Mouse (Mus musculus) G1E (cell line): ENCODE measurements around the gene Lrcol1. TPM values are rescaled to one million over a fixed set of nuclear protein-coding genes. Genes with fewer than 3 reads are reported as not detected.

ENCODE experiments used
- ATAC-seq: 2 replicates; pipeline ENCODE4 v1.8.0; 2016; ENCODE audit warnings: mild to moderate bottlenecking; ENCODE audit not compliant: insufficient number of reproducible peaks, poor library complexity, low FRiP score, severe bottlenecking; ENCODE audit errors: extremely low read depth
- DNase-seq: peaks from one replicate; pipeline ENCODE4 v3.0.0; 2012; ENCODE audit warnings: low spot score
- H3K27me3 ChIP-seq: 2 replicates; pipeline ENCODE4 v1.6.1; 2012; ENCODE audit warnings: mild to moderate bottlenecking, low read length, inconsistent platforms; ENCODE audit not compliant: insufficient read depth
- H3K36me3 ChIP-seq: replicated peaks from 2 replicates; pipeline ENCODE3; 2012; ENCODE audit warnings: mild to moderate bottlenecking, inconsistent platforms
- H3K4me1 ChIP-seq: 2 replicates; pipeline ENCODE4 v1.6.1; 2012; ENCODE audit warnings: low read depth, low read length, inconsistent platforms, mixed read lengths; ENCODE audit not compliant: insufficient read depth
- H3K4me3 ChIP-seq: 2 replicates; pipeline ENCODE4 v1.5.1; 2012; ENCODE audit warnings: low read depth, mild to moderate bottlenecking, inconsistent platforms, low read length, moderate library complexity, mixed read lengths
- H3K9me3 ChIP-seq: replicated peaks from 2 replicates; pipeline ENCODE4 v1.6.1; 2012; ENCODE audit warnings: inconsistent platforms
- CTCF ChIP-seq: IDR thresholded peaks from 2 replicates; pipeline ENCODE4 v1.5.1; 2012; ENCODE audit warnings: low read depth, low read length, inconsistent platforms, mixed read lengths
- GATA1 ChIP-seq: IDR thresholded peaks from 2 replicates; pipeline ENCODE4 v1.6.1; 2012; ENCODE audit warnings: borderline replicate concordance, low read length, inconsistent platforms, mixed read lengths
- GATA2 ChIP-seq: IDR thresholded peaks from 2 replicates; pipeline ENCODE4 v1.6.1; 2012; ENCODE audit warnings: low read depth, low read length, inconsistent platforms, borderline replicate concordance
- POLR2AphosphoS5 ChIP-seq: IDR thresholded peaks from 2 replicates; pipeline ENCODE4 v1.6.1; 2012; ENCODE audit warnings: low read depth, low read length, inconsistent platforms; ENCODE audit not compliant: insufficient replicate concordance
- TAL1 ChIP-seq: conservative IDR thresholded peaks from 2 replicates; pipeline ENCODE4 v1.6.1; 2012; ENCODE audit warnings: low read depth, low read length, inconsistent platforms, mixed read lengths
- polyA plus RNA-seq: library from polyadenylated mRNA; stranded (reverse); fragments of >175 nt; gene quantifications from 2 replicates; pipeline ENCODE4 v1.2.3, GENCODE M21; 2012
- total RNA-seq, 2 experiments: library from RNA; stranded (forward) in 1 of 2; stranded (reverse) in 1 of 2; fragments of 200-1000 nt in 1 of 2; fragments of >200 nt in 1 of 2; fragmentation: Nextera tagmentation in 1 of 2; gene quantifications; 2 replicates each; pipeline ENCODE4 v1.2.3; 2014 to 2017

Gene Lrcol1
- total and polyA plus RNA-seq, 3 experiments = not detected

- H3K4me1 ChIP-seq = no peaks in the 10 kb centered on the region
- H3K27me3 ChIP-seq = no peaks in the 10 kb centered on the region
- peaks cover 55% of the 10 kb centered on the region for H3K36me3 ChIP-seq
- TF ChIP-seq TAL1 (no peak), POLR2AphosphoS5 (no peak), CTCF (no peak), GATA2 (no peak), GATA1 (no peak)
- no peak overlapping the region for H3K4me3 ChIP-seq
- ATAC-seq (no peak), DNase-seq (no peak)
- no peaks in the 10 kb centered on the region for H3K9me3 ChIP-seq
These were observed 40.0 kb downstream of the Lrcol1 start for GRCm38 (mm10) chr5:110384491-110384890.

GRCm38 (mm10) chr5:110385263-110385662, 40.7 kb downstream of the Lrcol1 start:
- H3K36me3 ChIP-seq = peaks cover 60% of the 10 kb centered on the region
- DNase-seq (no peak), ATAC-seq (no peak)
- no peaks in the 10 kb centered on the region for H3K4me1 ChIP-seq
- H3K9me3 ChIP-seq = no peaks in the 10 kb centered on the region
- TF ChIP-seq POLR2AphosphoS5 = no peak
- TF ChIP-seq TAL1 = no peak
- TF ChIP-seq GATA1 = no peak
- no peak for TF ChIP-seq CTCF
- TF ChIP-seq GATA2 = no peak
- H3K4me3 ChIP-seq = no peak overlapping the region
- H3K27me3 ChIP-seq = no peaks in the 10 kb centered on the region

- TF ChIP-seq GATA1 (no peak), TAL1 (no peak), POLR2AphosphoS5 (no peak), CTCF (no peak), GATA2 (no peak)
- Histone ChIP-seq H3K4me3 (no peak overlapping the region), H3K36me3 (peaks cover 70% of the 10 kb centered on the region), H3K27me3 (no peaks in the 10 kb centered on the region), H3K4me1 (no peaks in the 10 kb centered on the region), H3K9me3 (no peaks in the 10 kb centered on the region)
- DNase-seq (no peak), ATAC-seq (no peak)
These were observed 42.1 kb downstream of the Lrcol1 start for GRCm38 (mm10) chr5:110386371-110387330.

GRCm38 (mm10) chr5:110387332-110387731, 42.8 kb downstream of the Lrcol1 start:
- TF ChIP-seq CTCF = no peak
- no peak for TF ChIP-seq GATA1
- no peak for TF ChIP-seq TAL1
- no peak for TF ChIP-seq GATA2
- no peak for TF ChIP-seq POLR2AphosphoS5
- Histone ChIP-seq H3K27me3 (no peaks in the 10 kb centered on the region), H3K36me3 (peaks cover 70% of the 10 kb centered on the region), H3K4me3 (no peak overlapping the region), H3K4me1 (no peaks in the 10 kb centered on the region), H3K9me3 (no peaks in the 10 kb centered on the region)
- ATAC-seq (no peak), DNase-seq (no peak)

- Histone ChIP-seq H3K27me3 (no peaks in the 10 kb centered on the region), H3K4me3 (no peak overlapping the region), H3K9me3 (no peaks in the 10 kb centered on the region), H3K4me1 (no peaks in the 10 kb centered on the region), H3K36me3 (peaks cover 81% of the 10 kb centered on the region)
- DNase-seq (no peak), ATAC-seq (no peak)
- TF ChIP-seq CTCF (no peak), POLR2AphosphoS5 (no peak), GATA2 (no peak), GATA1 (no peak), TAL1 (no peak)
These were observed 46.1 kb downstream of the Lrcol1 start for GRCm38 (mm10) chr5:110390631-110391030.

GRCm38 (mm10) chr5:110392727-110393126, 48.2 kb downstream of the Lrcol1 start:
- H3K4me1 ChIP-seq = no peaks in the 10 kb centered on the region

More at GRCm38 (mm10) chr5:110392727-110393126, 48.2 kb downstream of the Lrcol1 start:
- no peak for TF ChIP-seq GATA1
- no peak for TF ChIP-seq GATA2
- no peak for TF ChIP-seq TAL1
- no peak for TF ChIP-seq CTCF
- no peak for TF ChIP-seq POLR2AphosphoS5
- Histone ChIP-seq H3K4me3 (no peak overlapping the region), H3K9me3 (no peaks in the 10 kb centered on the region), H3K27me3 (no peaks in the 10 kb centered on the region), H3K36me3 (peaks cover 78% of the 10 kb centered on the region)
- ATAC-seq (no peak), DNase-seq (no peak)
